Mouse (Mus musculus): ENCODE results near the gene Nup160. TPM values are rescaled to one million over a fixed set of nuclear protein-coding genes. Genes with fewer than 3 reads are reported as not detected.

Gene Nup160
- total RNA-seq (2014; rRNA removed; ENCODE audit: low replicate concordance) (13.4 and 13.6 TPM in 2 replicates), polyA plus RNA-seq (2015; fragmentation: Nextera tagmentation; extraction: Ambion mirVana) (8.3 and 9.7 TPM in 2 replicates)

DNA sequence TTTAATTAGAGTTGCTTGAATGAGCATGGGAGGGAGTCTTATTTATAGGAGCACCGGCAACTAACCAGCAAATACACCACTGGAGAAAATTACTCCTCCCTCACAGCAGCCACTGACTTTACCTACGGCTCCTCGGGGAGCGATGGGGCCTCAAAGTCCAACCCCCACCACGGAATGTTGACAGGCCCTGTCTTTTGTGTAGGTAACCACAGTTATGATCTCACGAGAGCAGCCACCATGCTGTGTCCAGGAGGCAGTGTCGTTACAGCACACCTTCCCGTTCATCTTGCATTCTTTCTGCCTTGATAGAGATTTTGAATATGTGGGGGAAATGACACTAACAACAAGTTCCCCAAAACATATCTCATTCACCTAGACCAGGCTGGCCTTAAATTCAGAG, at the start of gene Nup160:
Nup160 (plus strand) TSS at position 209 of the 400 bp plus-strand sequence.
- TF ChIP-seq CTCF (IDR thresholded peaks at IDR 0.05; ENCODE audit: low read depth): no peak
- no peak for TF ChIP-seq EP300 (IDR thresholded peaks at IDR 0.05; ENCODE audit: low read depth)
- Histone ChIP-seq H3K4me2 (ENCODE audit: low read depth, low read length) (no peak within 1 kb of the TSS), H3K4me1 (ENCODE audit: control insufficient read depth, insufficient read depth) (0 out of 2 replicates have a peak, but pooled peaks cover 3% of the 10 kb centered on the region), H3K36me3 (replicated peaks; ENCODE audit: control insufficient read depth, insufficient read depth, low read length) (no peaks in the 10 kb centered on the region), H3K9me3 (replicated peaks; ENCODE audit: control insufficient read depth, low read length) (no peaks in the 10 kb centered on the region), H3K4me3 (ENCODE audit: low read depth, low read length) (no peak within 1 kb of the TSS), H3K27me3 (ENCODE audit: control insufficient read depth, insufficient read depth, low read length) (no peaks in the 10 kb centered on the region), H3K27ac (ENCODE audit: low read depth) (no peak within 1 kb of the TSS), H3K9ac (replicated peaks; ENCODE audit: low read depth, low read length) (no peak within 1 kb of the TSS)
- 78% methylated on average over 8 of the region's 8 CpGs for WGBS
- DNase-seq (ENCODE audit: low spot score) (no peak), ATAC-seq (ENCODE audit: insufficient read depth, low read depth) (no peak)

DNA sequence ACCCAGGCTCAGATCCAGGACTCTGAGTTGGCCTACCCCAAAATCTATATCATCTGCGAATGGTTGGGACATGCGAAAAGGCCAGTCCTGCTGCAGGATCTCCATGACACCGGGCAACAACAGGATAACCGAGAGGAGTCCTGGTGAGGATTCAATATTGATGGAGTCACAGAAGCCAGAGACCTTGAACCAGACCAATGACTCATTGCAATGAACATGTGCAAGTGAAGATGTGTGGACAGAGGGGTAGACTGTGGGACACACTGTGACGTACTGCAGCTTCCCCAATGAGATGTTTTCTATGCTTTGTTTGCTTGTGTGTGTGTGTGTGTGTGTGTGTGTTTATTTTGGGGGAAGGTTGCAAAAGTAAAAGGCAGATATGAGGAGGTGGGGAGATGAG, 48.8 kb upstream of the Nup160 start:
- TF ChIP-seq EP300 (IDR thresholded peaks at IDR 0.05; ENCODE audit: low read depth) (no peak), CTCF (IDR thresholded peaks at IDR 0.05; ENCODE audit: low read depth) (no peak)
- H3K4me3 ChIP-seq (ENCODE audit: low read depth, low read length): no peak overlapping the region
- H3K27ac ChIP-seq (ENCODE audit: low read depth): no peak overlapping the region
- H3K36me3 ChIP-seq (replicated peaks; ENCODE audit: control insufficient read depth, insufficient read depth, low read length): no peaks in the 10 kb centered on the region
- WGBS: 78% methylated on average over 5 of the region's 5 CpGs
- DNase-seq (ENCODE audit: low spot score) (no peak), ATAC-seq (ENCODE audit: insufficient read depth, low read depth) (no peak)
- no peak overlapping the region for H3K4me2 ChIP-seq (ENCODE audit: low read depth, low read length)
- no peaks in the 10 kb centered on the region for H3K9me3 ChIP-seq (replicated peaks; ENCODE audit: control insufficient read depth, low read length)
- no peak overlapping the region for H3K9ac ChIP-seq (replicated peaks; ENCODE audit: low read depth, low read length)
- no peaks in the 10 kb centered on the region for H3K4me1 ChIP-seq (ENCODE audit: control insufficient read depth, insufficient read depth)
- H3K27me3 ChIP-seq (ENCODE audit: control insufficient read depth, insufficient read depth, low read length): no peaks in the 10 kb centered on the region

DNA sequence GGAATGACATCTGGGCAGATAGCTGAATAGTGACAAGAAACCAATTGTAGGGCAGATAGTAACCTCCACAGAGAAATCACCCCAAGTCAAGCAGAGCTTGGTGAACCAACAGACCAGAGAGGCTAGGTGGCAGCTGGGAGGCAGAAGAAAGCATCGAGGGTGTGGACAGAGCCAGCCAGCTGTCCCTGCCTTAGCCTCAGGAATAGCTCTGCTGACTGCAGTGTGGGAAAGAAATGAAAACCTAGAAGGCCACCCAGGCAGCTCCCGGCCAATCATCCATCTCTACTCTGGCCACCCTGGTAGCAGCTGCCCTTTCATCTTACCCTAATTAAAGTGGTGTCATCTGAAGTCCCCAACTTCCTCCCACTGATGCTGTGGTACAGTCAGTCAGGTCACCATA, 47.5 kb upstream of the Nup160 start:
- no peak for DNase-seq (ENCODE audit: low spot score)
- no peaks in the 10 kb centered on the region for H3K36me3 ChIP-seq (replicated peaks; ENCODE audit: control insufficient read depth, insufficient read depth, low read length)
- no peak overlapping the region for H3K9ac ChIP-seq (replicated peaks; ENCODE audit: low read depth, low read length)
- H3K4me1 ChIP-seq (ENCODE audit: control insufficient read depth, insufficient read depth): no peaks in the 10 kb centered on the region
- ATAC-seq (ENCODE audit: insufficient read depth, low read depth): no peak
- H3K4me3 ChIP-seq (ENCODE audit: low read depth, low read length): no peak overlapping the region
- no peak for TF ChIP-seq EP300 (IDR thresholded peaks at IDR 0.05; ENCODE audit: low read depth)
- no peak for TF ChIP-seq CTCF (IDR thresholded peaks at IDR 0.05; ENCODE audit: low read depth)
- 42% methylated on average over 2 of the region's 2 CpGs for WGBS
- H3K27me3 ChIP-seq (ENCODE audit: control insufficient read depth, insufficient read depth, low read length): no peaks in the 10 kb centered on the region
- no peak overlapping the region for H3K27ac ChIP-seq (ENCODE audit: low read depth)
- no peaks in the 10 kb centered on the region for H3K9me3 ChIP-seq (replicated peaks; ENCODE audit: control insufficient read depth, low read length)
- H3K4me2 ChIP-seq (ENCODE audit: low read depth, low read length): no peak overlapping the region

DNA sequence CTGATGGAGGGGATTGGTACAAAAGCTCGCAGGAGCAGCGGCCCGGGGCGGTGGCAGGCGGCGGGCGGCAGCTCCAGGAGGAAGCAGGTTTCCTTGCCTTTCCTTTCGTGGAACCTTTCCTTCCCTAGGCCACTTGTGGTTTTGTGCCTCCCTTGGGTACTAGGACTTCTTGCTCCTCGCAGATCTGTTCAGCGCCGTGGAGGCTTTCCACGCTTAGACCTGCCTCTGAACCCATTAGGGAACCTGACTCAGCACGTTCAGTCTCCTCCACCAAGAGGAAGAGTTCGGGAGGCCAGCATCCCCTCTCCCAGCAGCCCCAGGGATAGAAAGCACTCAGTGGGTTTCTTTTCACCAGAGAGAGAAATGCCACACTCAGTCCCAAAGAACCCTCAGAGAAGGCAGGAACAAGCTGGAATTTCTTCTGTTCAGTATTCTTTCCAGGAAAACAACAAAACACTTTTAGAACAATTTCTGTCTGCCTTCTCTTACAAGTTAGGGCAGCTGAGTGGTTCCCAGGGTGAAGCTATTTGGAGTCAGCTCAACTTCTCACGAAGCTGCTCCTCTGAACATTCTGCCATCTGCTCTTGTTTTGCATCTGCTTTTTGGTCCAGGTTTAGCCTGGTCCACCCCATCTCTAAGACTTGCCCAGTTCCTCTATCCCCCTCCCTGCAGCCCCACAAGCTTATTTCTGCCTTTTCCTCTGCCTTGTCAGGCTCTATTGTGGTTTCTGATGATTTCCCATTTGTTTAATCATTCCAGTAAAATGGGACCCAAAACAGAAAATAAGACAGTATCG, 44.9 kb upstream of the Nup160 start:
- H3K4me1 ChIP-seq (ENCODE audit: control insufficient read depth, insufficient read depth): no peaks in the 10 kb centered on the region
- H3K36me3 ChIP-seq (replicated peaks; ENCODE audit: control insufficient read depth, insufficient read depth, low read length): no peaks in the 10 kb centered on the region
- no peaks in the 10 kb centered on the region for H3K27me3 ChIP-seq (ENCODE audit: control insufficient read depth, insufficient read depth, low read length)
- no peaks in the 10 kb centered on the region for H3K9me3 ChIP-seq (replicated peaks; ENCODE audit: control insufficient read depth, low read length)
- H3K4me3 ChIP-seq (ENCODE audit: low read depth, low read length): no peak overlapping the region
- ATAC-seq (ENCODE audit: insufficient read depth, low read depth): no peak
- H3K27ac ChIP-seq (ENCODE audit: low read depth): no peak overlapping the region
- no peak overlapping the region for H3K9ac ChIP-seq (replicated peaks; ENCODE audit: low read depth, low read length)
- 65% methylated on average over 16 of the region's 16 CpGs for WGBS
- no peak overlapping the region for H3K4me2 ChIP-seq (ENCODE audit: low read depth, low read length)
- DNase-seq (ENCODE audit: low spot score): no peak
- TF ChIP-seq EP300 (IDR thresholded peaks at IDR 0.05; ENCODE audit: low read depth): no peak
- no peak for TF ChIP-seq CTCF (IDR thresholded peaks at IDR 0.05; ENCODE audit: low read depth)

DNA sequence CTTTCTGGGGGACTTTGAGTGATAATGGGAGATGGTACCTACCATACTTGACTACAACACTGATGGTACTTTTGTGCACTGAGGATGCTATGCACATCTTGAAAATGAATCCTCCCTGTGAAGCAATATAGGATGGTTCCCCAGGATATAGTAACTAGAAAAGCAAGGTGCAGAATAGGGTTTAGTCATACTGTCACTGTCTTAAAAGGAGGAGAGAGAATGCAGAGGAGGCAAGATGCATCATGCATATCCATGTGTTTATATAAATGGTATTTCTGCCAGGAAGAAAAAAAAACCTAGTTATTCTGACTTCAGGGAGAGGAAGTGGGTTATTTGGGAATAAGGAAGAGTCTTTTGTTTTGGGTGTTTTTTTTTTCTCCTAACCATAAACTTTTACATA, 42.3 kb upstream of the Nup160 start:
- no peaks in the 10 kb centered on the region for H3K27me3 ChIP-seq (ENCODE audit: control insufficient read depth, insufficient read depth, low read length)
- TF ChIP-seq CTCF (IDR thresholded peaks at IDR 0.05; ENCODE audit: low read depth) (no peak), EP300 (IDR thresholded peaks at IDR 0.05; ENCODE audit: low read depth) (no peak)
- H3K4me3 ChIP-seq (ENCODE audit: low read depth, low read length): no peak overlapping the region
- ATAC-seq (ENCODE audit: insufficient read depth, low read depth) (no peak), DNase-seq (ENCODE audit: low spot score) (no peak)
- no peak overlapping the region for H3K4me2 ChIP-seq (ENCODE audit: low read depth, low read length)
- no peak overlapping the region for H3K9ac ChIP-seq (replicated peaks; ENCODE audit: low read depth, low read length)
- H3K4me1 ChIP-seq (ENCODE audit: control insufficient read depth, insufficient read depth): no peaks in the 10 kb centered on the region
- H3K27ac ChIP-seq (ENCODE audit: low read depth): no peak overlapping the region
- no peaks in the 10 kb centered on the region for H3K9me3 ChIP-seq (replicated peaks; ENCODE audit: control insufficient read depth, low read length)
- H3K36me3 ChIP-seq (replicated peaks; ENCODE audit: control insufficient read depth, insufficient read depth, low read length): no peaks in the 10 kb centered on the region
